Mouse (Mus musculus): ENCODE results near the gene Gm19345.

- TF ChIP-seq CTCF (conservative IDR thresholded peaks at IDR 0.05; ENCODE audit: low read length) (no peak), NANOG (IDR thresholded peaks at IDR 0.05; ENCODE audit: borderline replicate concordance, low read length) (no peak)
Measured at GRCm38 (mm10) chr7:19830682-19831156, 21.1 kb upstream of the Gm19345 start.
